Mouse (Mus musculus) cortical plate, adult 2 months (tissue): ENCODE data around the gene Ap5s1.

Source experiments
- CTCF ChIP-seq: fragments of 200-500 bp; IDR thresholded peaks from 2 replicates; pipeline ENCODE4 v1.5.1; 2011; ENCODE audit warnings: mild to moderate bottlenecking, control low read depth, low read length; ENCODE audit not compliant: insufficient read depth; ENCODE audit errors: extremely low read depth
- POLR2A ChIP-seq: fragments of 200-500 bp; IDR thresholded peaks from 2 replicates; pipeline ENCODE4 v1.6.1; 2011; ENCODE audit warnings: mild to moderate bottlenecking, low read length, control low read depth; ENCODE audit not compliant: insufficient read depth; ENCODE audit errors: extremely low read depth

DNA sequence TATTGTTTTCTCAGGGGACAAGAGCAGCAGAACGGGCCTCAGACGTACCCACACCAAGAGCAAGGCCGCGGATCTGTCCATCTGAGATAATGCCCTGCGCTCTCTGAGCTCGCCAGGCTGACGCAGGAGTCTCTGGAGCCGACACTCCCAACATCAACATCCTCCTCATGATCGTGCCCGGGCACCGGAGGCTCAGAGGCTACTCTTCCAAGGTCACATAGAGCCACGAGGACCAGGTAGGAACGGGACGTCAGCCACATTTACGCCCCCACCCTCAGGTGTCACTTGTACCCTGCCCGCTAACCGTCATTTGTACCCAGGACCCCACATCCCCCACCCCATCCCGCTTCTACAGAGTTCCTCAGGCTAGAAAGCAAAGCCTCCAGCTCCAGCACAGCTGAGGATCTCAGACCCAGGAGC lies 47.4 kb upstream of the Ap5s1 start:
- TF ChIP-seq POLR2A, result no peak
- no peak for TF ChIP-seq CTCF
